Mouse (Mus musculus): ENCODE results near the gene Ccdc93.

The Ccdc93 gene

DNA sequence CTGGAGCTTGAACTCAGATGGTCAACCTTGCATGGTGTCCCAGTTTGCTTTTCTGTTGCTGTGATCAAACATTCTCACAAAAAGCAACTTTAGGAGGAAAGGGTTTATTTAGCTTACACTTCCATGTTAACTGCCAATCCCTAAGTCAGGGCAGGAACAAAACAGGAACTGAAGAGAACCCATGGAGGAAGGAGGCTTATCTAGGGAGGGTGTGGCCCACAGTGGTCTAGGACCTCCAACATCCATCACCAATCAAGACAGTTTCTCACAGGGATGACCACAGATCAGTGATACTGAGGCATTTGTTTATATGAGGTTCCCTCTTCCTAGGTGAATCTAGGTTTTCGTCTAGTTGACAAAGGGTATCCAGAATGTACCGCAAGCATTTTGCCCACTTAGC lies 81.1 kb downstream of the Ccdc93 start:
- no peak for DNase-seq (ENCODE audit: low spot score in 2 of 2)

DNA sequence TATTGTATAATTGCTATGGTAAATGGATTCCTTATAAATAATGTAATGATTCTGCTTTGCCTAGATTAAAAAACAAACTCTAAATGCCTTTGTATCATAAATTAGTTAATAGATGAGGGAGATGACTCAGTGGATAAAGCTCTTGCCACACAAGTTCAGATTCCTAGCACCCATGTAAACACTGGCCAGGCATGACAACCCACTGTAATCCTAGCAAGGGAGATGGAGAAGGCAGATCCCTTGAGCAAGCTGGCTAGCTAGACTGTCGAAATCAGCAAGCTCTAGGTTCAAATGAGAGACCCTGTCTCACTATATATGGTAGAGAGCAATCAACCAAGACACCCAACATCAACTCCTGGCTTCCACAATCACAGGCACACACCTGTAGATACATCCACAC lies 87.8 kb downstream of the Ccdc93 start:
- no peak for DNase-seq (ENCODE audit: low spot score in 2 of 2)

- no peak for DNase-seq (ENCODE audit: low spot score in 2 of 2)
Observed at GRCm38 (mm10) chr1:121527061-121527460, 96.2 kb downstream of the Ccdc93 start.

DNA sequence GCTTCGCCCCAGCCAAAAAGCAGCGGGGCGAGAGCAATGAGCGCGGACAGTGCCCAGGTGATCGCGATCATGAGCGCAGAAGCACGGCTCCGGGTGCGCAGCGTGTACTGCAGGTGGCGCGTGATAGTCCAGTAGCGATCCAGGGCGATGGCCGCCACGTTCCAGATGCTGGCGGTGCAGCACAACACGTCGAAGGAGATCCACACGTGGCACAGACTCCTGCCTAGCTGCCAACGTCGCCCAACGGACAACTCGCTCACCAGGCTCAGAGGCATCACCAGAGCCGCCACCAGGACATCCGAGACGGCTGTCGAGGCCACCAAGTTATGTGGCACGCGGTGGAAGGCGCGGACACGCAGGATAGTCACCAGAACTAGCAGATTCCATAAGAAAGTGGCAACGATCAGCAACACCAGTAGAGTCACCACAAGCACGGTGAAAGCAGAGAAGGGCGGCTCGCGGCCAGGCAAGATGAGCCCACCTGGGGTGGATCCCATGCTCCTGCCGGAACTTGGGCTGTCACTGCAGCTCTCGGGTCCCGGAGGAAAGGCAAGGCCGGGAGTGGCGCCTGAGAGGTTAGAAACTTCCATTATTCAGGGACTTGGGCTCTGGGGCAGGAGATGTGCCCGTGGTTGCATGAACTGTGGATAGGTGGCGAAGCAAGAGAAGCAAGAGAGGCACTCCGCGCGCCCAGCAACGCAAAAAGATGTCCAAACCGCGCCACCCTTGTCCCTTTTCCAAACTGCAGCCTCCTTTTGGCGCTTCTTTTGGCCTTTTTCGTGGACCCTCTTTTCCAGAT lies 97.0 kb downstream of the Ccdc93 start:
- no peak for DNase-seq (ENCODE audit: low spot score in 2 of 2)

DNA sequence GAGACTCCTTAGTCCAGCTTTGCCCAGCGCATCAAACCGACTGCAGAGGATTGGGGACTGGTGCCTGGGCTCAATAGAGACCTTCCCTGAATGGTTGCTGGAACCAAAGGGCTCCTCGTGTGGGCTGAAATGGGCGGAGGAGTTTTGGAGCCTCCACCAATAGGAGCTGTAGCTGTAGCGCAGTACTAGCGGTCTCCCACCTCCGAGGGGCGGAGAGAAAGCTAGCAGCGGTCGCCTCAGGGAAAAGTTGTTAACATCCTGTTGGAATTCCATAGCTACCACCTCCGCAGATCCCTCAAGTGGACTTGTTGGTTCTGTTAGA lies 97.5 kb downstream of the Ccdc93 start, which contains the start of gene Htr5b:
Htr5b (minus strand) TSS at position 67 of the 322 bp plus-strand sequence.
- DNase-seq (ENCODE audit: low spot score in 2 of 2), result no peak

- no peak for DNase-seq (ENCODE audit: low spot score in 2 of 2)
Observed at GRCm38 (mm10) chr1:121529286-121529685, 98.4 kb downstream of the Ccdc93 start.

GRCm38 (mm10) chr1:121531439-121531838 lies 100.6 kb downstream of the Ccdc93 start:
- no peak for DNase-seq (ENCODE audit: low spot score in 2 of 2)

GRCm38 (mm10) chr1:121540361-121540760 lies 109.5 kb downstream of the Ccdc93 start:
- DNase-seq (ENCODE audit: low spot score in 2 of 2), result no peak

- no peak for DNase-seq (ENCODE audit: low spot score in 2 of 2)
Observed at GRCm38 (mm10) chr1:121546844-121547243, 116.0 kb downstream of the Ccdc93 start.

DNA sequence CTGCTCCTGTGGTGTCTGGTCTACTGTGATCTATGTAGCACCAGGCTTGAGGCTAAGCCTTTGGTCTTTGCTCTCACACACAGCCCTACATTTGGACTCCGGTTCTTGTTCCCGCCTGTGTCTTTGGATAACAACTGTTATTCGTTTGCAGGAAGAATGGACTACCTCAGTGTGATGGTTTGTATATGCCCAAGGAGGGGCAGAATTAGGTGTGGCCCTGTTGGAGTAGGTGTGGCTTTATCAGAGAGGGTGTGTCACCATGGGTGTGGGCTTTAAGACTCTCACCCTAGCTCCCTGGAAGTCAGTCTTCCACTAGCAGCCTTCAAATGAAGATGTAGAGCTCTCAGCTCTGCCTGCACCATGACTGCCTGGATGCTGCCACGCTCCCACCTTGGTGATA lies 117.8 kb downstream of the Ccdc93 start:
- no peak for DNase-seq (ENCODE audit: low spot score in 2 of 2)

GRCm38 (mm10) chr1:121549456-121549855 lies 118.6 kb downstream of the Ccdc93 start:
- no peak for DNase-seq (ENCODE audit: low spot score in 2 of 2)

- DNase-seq (ENCODE audit: low spot score in 2 of 2), result no peak
Observed at GRCm38 (mm10) chr1:121550801-121551456, 120.1 kb downstream of the Ccdc93 start.

DNA sequence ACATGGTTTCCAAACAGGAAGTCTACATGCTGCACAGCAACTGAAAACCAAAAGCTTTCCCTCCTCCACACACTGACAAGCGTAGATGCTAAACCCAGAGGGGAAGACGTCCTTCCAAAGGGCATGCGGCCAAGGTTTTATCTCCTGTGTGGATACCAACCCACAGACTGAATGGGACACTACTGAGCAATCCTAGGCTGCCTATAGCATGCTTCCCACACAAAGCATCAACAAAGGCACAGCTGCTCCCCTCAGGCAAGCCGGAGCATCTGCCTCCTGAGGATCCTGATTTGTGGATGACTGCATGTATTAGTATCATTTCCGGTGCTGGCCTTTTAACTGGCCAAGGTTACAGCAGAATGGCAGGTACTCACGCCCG lies 120.6 kb downstream of the Ccdc93 start:
- DNase-seq (ENCODE audit: low spot score in 2 of 2), result no peak

Measured in spleen, postnatal 4 days (tissue).